Mouse (Mus musculus): ENCODE results near the gene Camk2d. TPM values are rescaled to one million over a fixed set of nuclear protein-coding genes. Genes with fewer than 3 reads are reported as not detected.

Camk2d gene
- polyA plus RNA-seq, 1 experiment from 2014 or later, result 19.7 TPM

DNA sequence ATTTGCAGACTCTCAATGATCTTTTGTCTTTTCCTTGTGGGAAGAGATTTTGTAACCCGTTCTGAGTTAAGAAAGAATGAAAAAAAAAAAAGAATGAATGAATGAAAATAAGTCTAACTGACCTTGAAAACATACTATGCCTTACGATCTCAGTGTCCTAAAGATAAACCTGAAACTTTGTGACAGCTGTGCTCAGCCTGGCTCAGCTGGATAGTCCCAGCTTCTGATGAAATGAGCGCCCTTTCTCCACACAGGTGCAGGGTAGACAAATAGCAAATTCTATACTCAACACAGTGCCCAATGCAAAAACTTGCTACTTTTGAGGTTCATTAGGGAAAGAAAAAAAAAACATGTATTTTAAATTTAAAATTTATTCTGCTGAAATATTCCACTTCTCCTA lies 213.8 kb downstream of the Camk2d start:
- Histone ChIP-seq H3K27me3 (no peaks in the 10 kb centered on the region), H3K4me1 (no peaks in the 10 kb centered on the region), H3K9me3 (no peaks in the 10 kb centered on the region), H3K36me3 (no peaks in the 10 kb centered on the region), H3K4me2 (replicated peaks) (no peak overlapping the region), H3K27ac (replicated peaks) (no peak overlapping the region), H3K9ac (replicated peaks) (no peak overlapping the region), H3K4me3 (no peak overlapping the region)
- ATAC-seq (ENCODE audit: low FRiP score, low read depth), result no peak
- WGBS, result 75% methylated on average over 3 of the region's 3 CpGs

DNA sequence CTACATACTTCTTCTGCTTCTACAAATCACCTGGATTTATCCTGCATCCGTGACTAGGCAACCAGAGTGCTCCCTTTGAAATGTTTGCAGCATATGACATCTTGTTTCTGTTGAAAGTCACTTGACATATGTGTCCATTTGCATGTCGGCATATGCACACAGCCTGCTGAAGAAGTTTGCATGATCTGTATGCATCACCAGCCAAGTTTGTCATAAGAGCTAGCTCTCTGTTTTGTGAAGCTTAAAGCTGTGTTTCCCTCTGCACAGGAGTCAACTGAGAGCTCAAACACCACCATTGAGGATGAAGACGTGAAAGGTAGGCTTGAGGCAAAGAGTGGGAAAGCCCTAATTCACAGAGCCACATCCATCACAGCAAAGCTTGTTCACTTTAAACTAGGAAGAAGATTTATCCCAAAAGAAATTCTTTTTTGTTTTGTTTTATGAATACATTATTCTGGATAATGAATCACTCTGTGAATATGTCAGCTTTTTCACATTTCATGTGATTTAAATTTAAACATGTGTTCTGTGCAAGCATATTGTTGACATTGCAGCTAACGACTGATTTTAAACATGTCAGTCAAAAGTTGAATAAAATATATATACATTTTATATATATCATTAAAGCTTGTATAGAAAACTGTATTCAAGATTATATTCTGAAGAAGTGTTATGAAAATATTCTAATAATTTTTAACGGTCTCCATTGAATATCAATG lies 214.4 kb downstream of the Camk2d start:
- no peak for ATAC-seq (ENCODE audit: low FRiP score, low read depth)

DNA sequence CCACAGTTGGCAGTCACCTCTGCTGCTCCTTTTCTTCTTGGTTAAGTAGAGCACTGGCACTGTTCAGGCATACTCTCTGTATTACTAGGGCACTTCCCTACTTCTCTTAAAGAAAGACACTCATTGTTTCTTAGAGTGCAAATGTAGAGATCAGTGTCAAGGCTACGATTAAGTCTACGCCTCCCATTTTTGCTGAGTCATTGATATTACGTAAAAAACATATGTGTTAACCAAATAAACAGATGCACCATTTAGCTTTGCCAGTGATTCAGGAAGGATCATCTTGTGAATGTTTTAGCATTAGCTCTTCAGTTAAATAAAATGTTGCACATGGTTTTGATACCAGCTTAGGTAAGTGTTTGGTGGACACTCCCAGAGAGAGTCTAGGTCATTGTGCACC lies 215.5 kb downstream of the Camk2d start:
- Histone ChIP-seq H3K4me3 (no peak overlapping the region), H3K36me3 (no peaks in the 10 kb centered on the region), H3K27ac (replicated peaks) (no peak overlapping the region), H3K4me2 (replicated peaks) (no peak overlapping the region), H3K4me1 (no peaks in the 10 kb centered on the region), H3K27me3 (no peaks in the 10 kb centered on the region), H3K9me3 (no peaks in the 10 kb centered on the region), H3K9ac (replicated peaks) (no peak overlapping the region)
- ATAC-seq (ENCODE audit: low FRiP score, low read depth), result no peak
- 93% methylated on average over 3 of the region's 3 CpGs for WGBS

More for the DNA sequence above, 214.4 kb downstream of the Camk2d start:
- Histone ChIP-seq H3K27ac (replicated peaks) (no peak overlapping the region), H3K4me2 (replicated peaks) (no peak overlapping the region), H3K4me1 (no peaks in the 10 kb centered on the region), H3K27me3 (no peaks in the 10 kb centered on the region), H3K9me3 (no peaks in the 10 kb centered on the region), H3K4me3 (no peak overlapping the region), H3K36me3 (no peaks in the 10 kb centered on the region), H3K9ac (replicated peaks) (no peak overlapping the region)
- 90% methylated on average over 5 of the region's 5 CpGs for WGBS

DNA sequence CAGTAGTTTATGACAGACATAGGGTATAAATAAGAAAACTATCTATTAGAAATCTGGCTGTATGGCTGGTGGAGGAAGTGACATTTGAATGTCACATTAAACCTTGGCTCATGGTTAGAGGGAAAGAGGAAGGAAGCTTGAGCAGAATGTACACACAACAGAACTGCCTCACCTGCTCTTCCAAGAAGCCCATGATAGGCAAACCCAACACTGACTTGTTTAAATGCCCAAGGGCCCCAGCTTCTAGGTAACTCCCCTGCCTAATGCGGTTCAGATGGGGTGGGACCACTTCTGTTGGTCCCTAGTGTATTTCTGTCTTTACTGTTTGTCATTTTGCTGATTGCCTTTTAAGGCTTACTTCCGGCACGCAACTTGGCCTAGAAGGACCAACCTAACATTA lies 226.3 kb downstream of the Camk2d start:
- Histone ChIP-seq H3K27ac (replicated peaks) (no peak overlapping the region), H3K4me2 (replicated peaks) (no peak overlapping the region), H3K4me1 (no peaks in the 10 kb centered on the region), H3K9ac (replicated peaks) (no peak overlapping the region), H3K4me3 (no peak overlapping the region), H3K9me3 (no peaks in the 10 kb centered on the region), H3K36me3 (no peaks in the 10 kb centered on the region), H3K27me3 (no peaks in the 10 kb centered on the region)
- 91% methylated on average over 3 of the region's 3 CpGs for WGBS
- no peak for ATAC-seq (ENCODE audit: low FRiP score, low read depth)

DNA sequence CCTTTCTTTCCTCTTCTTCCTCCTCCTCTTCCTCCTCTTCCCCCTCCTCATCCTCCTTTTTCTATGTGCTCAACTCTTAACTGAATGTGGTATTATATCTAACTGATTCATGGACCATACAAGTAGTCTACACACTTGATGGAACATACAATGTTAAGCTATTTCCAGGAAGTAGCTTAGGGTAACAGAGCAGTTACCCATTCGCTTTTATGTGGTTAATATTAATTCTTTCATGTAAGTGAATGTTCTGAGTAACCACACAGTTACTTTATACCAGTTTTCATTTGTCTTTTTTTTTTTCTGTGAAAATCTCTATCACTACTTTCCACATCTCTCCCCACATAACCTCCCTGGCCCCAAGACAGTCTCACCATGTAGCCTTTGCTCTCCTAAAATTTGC lies 228.8 kb downstream of the Camk2d start:
- Histone ChIP-seq H3K27ac (replicated peaks) (no peak overlapping the region), H3K9ac (replicated peaks) (no peak overlapping the region), H3K27me3 (no peaks in the 10 kb centered on the region), H3K9me3 (no peaks in the 10 kb centered on the region), H3K4me3 (no peak overlapping the region), H3K4me1 (no peaks in the 10 kb centered on the region), H3K4me2 (replicated peaks) (no peak overlapping the region), H3K36me3 (no peaks in the 10 kb centered on the region)
- 84% methylated on average over 1 of the region's 1 CpGs for WGBS
- no peak for ATAC-seq (ENCODE audit: low FRiP score, low read depth)

DNA sequence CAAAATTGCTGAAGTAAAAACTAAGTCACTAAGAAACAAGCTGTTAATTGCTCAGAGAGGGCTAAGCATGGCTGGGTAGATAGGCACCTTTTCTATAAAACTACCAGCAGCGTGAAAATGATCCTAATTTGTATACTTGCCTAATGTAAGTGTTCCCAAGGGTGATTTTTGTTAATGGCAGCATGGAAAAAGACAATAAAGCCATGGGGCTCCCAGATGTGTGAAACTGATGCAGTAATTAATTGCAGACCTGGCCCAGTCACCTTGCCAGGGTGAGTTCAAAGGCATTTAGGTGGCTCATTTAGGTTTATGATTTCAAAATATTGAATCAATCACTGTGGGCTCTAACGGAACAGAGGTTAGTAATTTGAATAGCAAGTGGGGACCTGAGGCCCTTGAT lies 230.1 kb downstream of the Camk2d start:
- ATAC-seq (ENCODE audit: low FRiP score, low read depth), result no peak
- Histone ChIP-seq H3K4me2 (replicated peaks) (no peak overlapping the region), H3K4me3 (no peak overlapping the region), H3K4me1 (no peaks in the 10 kb centered on the region), H3K27me3 (no peaks in the 10 kb centered on the region), H3K27ac (replicated peaks) (no peak overlapping the region), H3K9ac (replicated peaks) (no peak overlapping the region), H3K36me3 (no peaks in the 10 kb centered on the region), H3K9me3 (no peaks in the 10 kb centered on the region)
- 73% methylated on average over 2 of the region's 2 CpGs for WGBS

DNA sequence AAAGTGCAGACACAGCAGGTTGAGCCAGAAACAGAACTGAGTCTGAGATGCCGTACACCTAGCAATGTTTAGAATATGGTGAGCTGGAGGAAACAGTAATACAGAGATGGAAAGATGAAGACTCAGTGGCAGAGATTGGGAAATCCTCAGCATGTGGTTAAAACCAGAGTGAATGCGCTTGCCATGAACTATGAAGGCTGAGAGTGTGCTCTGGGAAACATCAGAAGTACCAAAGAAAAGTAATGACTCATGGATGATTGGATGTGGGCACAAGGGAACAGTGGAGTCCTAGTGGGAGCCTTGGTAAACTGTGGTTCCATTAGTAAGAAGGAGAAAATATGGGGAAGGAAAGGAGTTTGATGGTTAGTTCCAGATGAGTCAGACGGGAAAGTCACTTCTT lies 231.8 kb downstream of the Camk2d start:
- 88% methylated on average over 3 of the region's 3 CpGs for WGBS
- H3K4me1 ChIP-seq, result no peaks in the 10 kb centered on the region
- H3K9ac ChIP-seq (replicated peaks), result no peak overlapping the region
- H3K27me3 ChIP-seq, result no peaks in the 10 kb centered on the region
- H3K27ac ChIP-seq (replicated peaks), result no peak overlapping the region
- H3K4me3 ChIP-seq, result no peak overlapping the region
- no peaks in the 10 kb centered on the region for H3K36me3 ChIP-seq
- H3K4me2 ChIP-seq (replicated peaks), result no peak overlapping the region
- H3K9me3 ChIP-seq, result no peaks in the 10 kb centered on the region
- no peak for ATAC-seq (ENCODE audit: low FRiP score, low read depth)

DNA sequence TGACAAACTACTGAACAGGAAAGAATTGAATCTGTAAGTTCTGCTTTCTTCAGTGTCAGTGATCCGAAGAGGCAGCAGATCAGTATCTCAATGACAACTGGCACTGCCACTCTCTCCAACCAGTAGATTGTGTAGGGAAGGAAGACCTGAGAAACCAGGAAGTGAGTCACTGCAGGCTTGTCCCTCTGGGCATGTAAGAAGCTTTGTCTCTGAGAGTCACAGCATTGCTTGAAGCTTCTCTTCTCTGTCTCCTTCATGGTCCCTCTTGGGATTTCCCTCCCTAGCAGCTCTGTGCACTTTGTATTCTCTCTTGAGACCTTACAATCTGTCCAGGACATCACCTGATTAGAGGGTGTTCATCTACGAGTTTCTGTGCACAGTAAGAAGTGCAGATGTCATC lies 233.7 kb downstream of the Camk2d start:
- Histone ChIP-seq H3K27me3 (no peaks in the 10 kb centered on the region), H3K9ac (replicated peaks) (no peak overlapping the region), H3K4me1 (no peaks in the 10 kb centered on the region), H3K4me2 (replicated peaks) (no peak overlapping the region), H3K27ac (replicated peaks) (no peak overlapping the region), H3K4me3 (no peak overlapping the region), H3K9me3 (no peaks in the 10 kb centered on the region), H3K36me3 (no peaks in the 10 kb centered on the region)
- 83% methylated on average over 2 of the region's 2 CpGs for WGBS
- ATAC-seq (ENCODE audit: low FRiP score, low read depth), result no peak

DNA sequence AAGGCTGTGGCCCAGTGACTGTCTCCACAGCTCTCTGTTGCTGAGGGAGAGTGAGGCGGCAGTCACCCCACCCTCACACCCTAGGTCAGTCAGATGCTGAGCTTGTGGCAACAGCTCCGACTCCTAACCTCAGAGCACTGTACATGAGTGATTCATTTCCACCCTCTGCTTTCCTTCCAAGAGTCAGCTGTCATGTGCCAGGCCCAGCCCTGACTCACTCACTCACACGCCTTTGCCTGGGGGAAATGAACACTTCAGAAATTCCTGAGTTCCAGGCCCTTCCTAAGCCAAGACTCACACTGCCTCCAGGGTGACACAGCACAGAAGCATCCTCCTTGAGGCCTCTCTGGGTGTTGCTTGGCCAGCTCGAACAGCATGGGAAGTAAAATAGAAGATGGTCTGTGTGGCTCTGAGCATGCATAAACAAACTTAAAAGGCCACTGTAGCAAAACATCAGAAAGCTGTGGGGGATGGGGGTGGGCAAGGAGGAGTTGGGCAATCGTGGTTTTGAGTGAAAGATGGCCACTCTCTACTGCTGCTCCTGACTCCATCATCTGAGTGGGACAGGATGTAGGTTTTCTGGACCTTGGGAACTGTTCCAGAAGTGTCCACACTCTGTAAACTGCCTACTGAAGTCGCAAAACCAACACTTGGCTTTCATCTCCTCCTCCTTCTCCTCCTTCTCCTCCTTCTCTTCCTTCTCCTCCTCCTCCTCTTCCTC lies 235.5 kb downstream of the Camk2d start:
- Histone ChIP-seq H3K9me3 (no peaks in the 10 kb centered on the region), H3K27me3 (no peaks in the 10 kb centered on the region), H3K4me3 (no peak overlapping the region), H3K4me1 (no peaks in the 10 kb centered on the region), H3K27ac (replicated peaks) (no peak overlapping the region), H3K36me3 (no peaks in the 10 kb centered on the region), H3K9ac (replicated peaks) (no peak overlapping the region), H3K4me2 (replicated peaks) (no peak overlapping the region)
- 75% methylated on average over 6 of the region's 6 CpGs for WGBS
- no peak for ATAC-seq (ENCODE audit: low FRiP score, low read depth)

DNA sequence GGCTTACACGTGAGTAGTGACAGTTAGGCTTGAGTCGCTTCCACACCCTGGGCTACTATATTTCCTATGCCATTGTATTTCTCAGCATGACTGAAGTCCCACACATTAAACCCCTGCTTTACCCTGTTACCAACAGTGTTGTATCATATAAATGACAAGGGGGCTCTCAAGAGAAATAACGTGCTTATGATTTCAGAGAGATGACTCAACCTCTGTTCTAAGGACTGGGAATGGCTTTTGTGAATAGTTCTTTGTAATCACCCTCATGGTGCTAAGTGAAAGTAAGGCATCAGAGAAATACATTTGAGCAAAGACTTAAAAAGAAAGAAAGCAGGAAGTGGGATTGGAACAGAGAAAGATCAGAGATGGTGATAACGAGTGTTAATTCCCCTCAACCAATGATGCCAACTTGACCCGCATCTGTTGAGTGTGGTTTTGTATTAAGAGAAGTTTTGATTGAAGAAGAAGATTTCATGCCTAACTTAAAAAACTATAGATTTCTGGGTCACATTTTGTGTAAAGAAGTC lies 238.6 kb downstream of the Camk2d start:
- Histone ChIP-seq H3K9ac (replicated peaks) (no peak overlapping the region), H3K27me3 (no peaks in the 10 kb centered on the region), H3K4me1 (no peaks in the 10 kb centered on the region), H3K4me3 (no peak overlapping the region), H3K27ac (replicated peaks) (no peak overlapping the region), H3K36me3 (no peaks in the 10 kb centered on the region), H3K9me3 (no peaks in the 10 kb centered on the region), H3K4me2 (replicated peaks) (no peak overlapping the region)
- 84% methylated on average over 5 of the region's 5 CpGs for WGBS
- no peak for ATAC-seq (ENCODE audit: low FRiP score, low read depth)

DNA sequence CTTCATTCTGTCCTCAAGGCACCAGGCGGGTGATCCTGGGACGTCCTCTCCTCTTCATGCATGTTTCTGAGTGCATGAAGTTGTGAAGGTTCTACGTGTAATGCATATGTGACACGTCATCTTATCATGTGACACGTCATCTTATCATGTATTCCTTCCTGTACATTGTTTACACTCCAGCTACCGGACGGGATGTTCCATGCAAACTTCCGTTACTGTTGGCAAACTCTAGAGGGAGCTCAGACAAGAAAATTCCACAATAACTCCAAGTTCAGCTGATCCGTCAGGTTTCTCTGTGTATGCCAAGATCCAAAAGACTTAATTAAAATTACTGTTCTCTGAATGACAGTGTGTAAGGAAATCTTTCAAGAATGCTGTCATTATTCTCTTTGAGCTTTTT lies 246.7 kb downstream of the Camk2d start:
- H3K4me2 ChIP-seq (replicated peaks), result no peak overlapping the region
- WGBS, result 86% methylated on average over 9 of the region's 9 CpGs
- H3K36me3 ChIP-seq, result no peaks in the 10 kb centered on the region
- no peaks in the 10 kb centered on the region for H3K4me1 ChIP-seq
- H3K27ac ChIP-seq (replicated peaks), result no peak overlapping the region
- no peaks in the 10 kb centered on the region for H3K9me3 ChIP-seq
- H3K9ac ChIP-seq (replicated peaks), result no peak overlapping the region
- no peak for ATAC-seq (ENCODE audit: low FRiP score, low read depth)
- no peaks in the 10 kb centered on the region for H3K27me3 ChIP-seq
- H3K4me3 ChIP-seq, result no peak overlapping the region

DNA sequence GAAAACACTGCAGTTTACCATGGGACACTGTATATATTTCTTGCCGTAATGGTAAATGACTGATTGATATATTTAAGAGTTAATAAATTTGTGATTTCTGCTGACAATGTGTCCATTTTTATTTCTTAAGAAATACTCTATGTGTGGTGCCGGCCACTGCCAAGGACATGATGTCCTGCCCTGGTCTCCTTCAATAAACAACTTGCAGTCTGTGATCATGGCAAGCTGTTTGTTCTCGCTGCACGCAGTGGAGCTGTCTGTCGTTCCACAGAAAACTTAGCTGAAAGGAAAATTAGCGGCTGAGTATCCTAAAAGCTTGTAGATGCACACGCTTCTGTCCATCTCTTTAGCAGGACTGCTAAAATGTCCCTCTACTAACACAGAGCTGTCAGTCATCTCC lies 248.7 kb downstream of the Camk2d start:
- no peak overlapping the region for H3K4me3 ChIP-seq
- no peaks in the 10 kb centered on the region for H3K36me3 ChIP-seq
- no peaks in the 10 kb centered on the region for H3K27me3 ChIP-seq
- H3K27ac ChIP-seq (replicated peaks), result no peak overlapping the region
- no peaks in the 10 kb centered on the region for H3K4me1 ChIP-seq
- no peaks in the 10 kb centered on the region for H3K9me3 ChIP-seq
- ATAC-seq (ENCODE audit: low FRiP score, low read depth), result no peak
- 94% methylated on average over 7 of the region's 7 CpGs for WGBS
- no peak overlapping the region for H3K9ac ChIP-seq (replicated peaks)
- no peak overlapping the region for H3K4me2 ChIP-seq (replicated peaks)
